Mouse (Mus musculus) heart, embryonic 13.5 days (tissue): ENCODE data around the gene Insm1. TPM values are rescaled to one million over a fixed set of nuclear protein-coding genes. Genes with fewer than 3 reads are reported as not detected.

ENCODE experiments used
- ATAC-seq: fragments of 200-750 bp; cut with Nextera tagmentation; 2 replicates; pipeline ENCODE4 v1.8.0; 2017; ENCODE audit warnings: moderate TSS enrichment; ENCODE audit not compliant: insufficient number of reproducible peaks, low FRiP score, low TSS enrichment; ENCODE audit errors: extremely low read depth
- H3K27ac ChIP-seq: fragments of 300-500 bp; sonication (generic); replicated peaks from 2 replicates; pipeline ENCODE4 v1.5.1; 2015; ENCODE audit warnings: moderate library complexity, mild to moderate bottlenecking, inconsistent platforms
- H3K27me3 ChIP-seq: fragments of 300-500 bp; sonication (generic); replicated peaks from 2 replicates; pipeline ENCODE4 v1.6.1; 2015; ENCODE audit warnings: mild to moderate bottlenecking, inconsistent platforms
- H3K36me3 ChIP-seq: fragments of 300-500 bp; sonication (generic); 2 replicates; pipeline ENCODE4 v1.6.1; 2015; ENCODE audit warnings: mild to moderate bottlenecking, inconsistent platforms
- H3K4me1 ChIP-seq: fragments of 300-500 bp; sonication (generic); 2 replicates; pipeline ENCODE4 v1.6.1; 2015; ENCODE audit warnings: inconsistent platforms
- H3K4me2 ChIP-seq: fragments of 300-500 bp; sonication (generic); 2 replicates; pipeline ENCODE4 v1.6.1; 2015; ENCODE audit warnings: inconsistent platforms, mild to moderate bottlenecking, moderate library complexity
- H3K4me3 ChIP-seq: fragments of 300-500 bp; sonication (generic); 2 replicates; pipeline ENCODE4 v1.5.1; 2015; ENCODE audit warnings: moderate library complexity, mild to moderate bottlenecking, inconsistent platforms
- H3K9ac ChIP-seq: fragments of 300-500 bp; sonication (generic); 2 replicates; pipeline ENCODE4 v1.6.1; 2015; ENCODE audit warnings: inconsistent platforms, mild to moderate bottlenecking, moderate library complexity
- H3K9me3 ChIP-seq: fragments of 300-500 bp; sonication (generic); 2 replicates; pipeline ENCODE4 v1.6.1; 2016; ENCODE audit warnings: inconsistent platforms
- WGBS: fragments of 180-500 bp; shearing (Covaris S2); methylation state at CpG from one replicate; pipeline ENCODE4 v1.1.7; 2015; ENCODE audit warnings: mixed read lengths; 5-methylcytosine and 5-hydroxymethylcytosine counted together
- polyA plus RNA-seq: library from polyadenylated mRNA; unstranded; fragments of >200 nt; fragmentation: Nextera tagmentation; extraction: Ambion mirVana; gene quantifications from 2 replicates; pipeline ENCODE4 v1.2.1, GENCODE M21; 2015

Gene Insm1
- not detected in 2 replicates for polyA plus RNA-seq

GRCm38 (mm10) chr2:146221076-146221928, at the start of gene Insm1:
Gene Insm1, plus strand, starts transcription at chr2:146221921.
- under 1% methylated on average over 85 of the region's 86 CpGs for WGBS
- H3K4me1 ChIP-seq, result peaks cover 44% of the 10 kb centered on the region
- H3K27me3 ChIP-seq, result peaks cover 94% of the 10 kb centered on the region
- no peaks in the 10 kb centered on the region for H3K9me3 ChIP-seq
- H3K36me3 ChIP-seq, result no peaks in the 10 kb centered on the region
- no peak within 1 kb of the TSS for H3K27ac ChIP-seq
- ATAC-seq, result no peak
- H3K4me2 ChIP-seq, result peak within 1 kb of the TSS; percentile 93
- H3K9ac ChIP-seq, result peak within 1 kb of the TSS; percentile 56
- H3K4me3 ChIP-seq, result peak within 1 kb of the TSS; percentile 59

- ATAC-seq, result no peak
- Histone ChIP-seq H3K27me3 (no peaks in the 10 kb centered on the region), H3K27ac (no peak overlapping the region), H3K4me3 (no peak overlapping the region), H3K9ac (no peak overlapping the region), H3K9me3 (no peaks in the 10 kb centered on the region), H3K4me1 (no peaks in the 10 kb centered on the region), H3K4me2 (no peak overlapping the region), H3K36me3 (no peaks in the 10 kb centered on the region)
- 48% methylated on average over 4 of the region's 4 CpGs for WGBS
These were observed 49.6 kb upstream of the Insm1 start for GRCm38 (mm10) chr2:146172106-146172505.

- no peak overlapping the region for H3K9ac ChIP-seq
These were observed 47.5 kb upstream of the Insm1 start for GRCm38 (mm10) chr2:146174173-146174572.

GRCm38 (mm10) chr2:146178718-146179117, 43.0 kb upstream of the Insm1 start:
- Histone ChIP-seq H3K9me3 (0 out of 2 replicates have a peak, but pooled peaks cover 4% of the 10 kb centered on the region), H3K9ac (no peak overlapping the region), H3K4me1 (no peaks in the 10 kb centered on the region), H3K36me3 (no peaks in the 10 kb centered on the region), H3K4me3 (no peak overlapping the region), H3K27me3 (peaks cover 7% of the 10 kb centered on the region; the same call in 1 of the 2 replicates), H3K27ac (no peak overlapping the region), H3K4me2 (no peak overlapping the region)
- 75% methylated on average over 1 of the region's 1 CpGs for WGBS
- no peak for ATAC-seq

More at GRCm38 (mm10) chr2:146174173-146174572, 47.5 kb upstream of the Insm1 start:
- H3K27me3 ChIP-seq, result no peaks in the 10 kb centered on the region
- 75% methylated on average over 7 of the region's 7 CpGs for WGBS
- H3K36me3 ChIP-seq, result no peaks in the 10 kb centered on the region
- H3K4me1 ChIP-seq, result no peaks in the 10 kb centered on the region
- H3K9me3 ChIP-seq, result 0 out of 2 replicates have a peak, but pooled peaks cover 4% of the 10 kb centered on the region
- no peak overlapping the region for H3K4me2 ChIP-seq
- no peak overlapping the region for H3K4me3 ChIP-seq
- no peak overlapping the region for H3K27ac ChIP-seq
- no peak for ATAC-seq

- H3K27ac ChIP-seq, result no peak overlapping the region
- no peaks in the 10 kb centered on the region for H3K36me3 ChIP-seq
- H3K4me1 ChIP-seq, result no peaks in the 10 kb centered on the region
- ATAC-seq, result no peak
- no peak overlapping the region for H3K9ac ChIP-seq
- no peak overlapping the region for H3K4me3 ChIP-seq
- H3K9me3 ChIP-seq, result no peaks in the 10 kb centered on the region
- peaks cover 37% of the 10 kb centered on the region for H3K27me3 ChIP-seq
- 63% methylated on average over 24 of the region's 24 CpGs for WGBS
- no peak overlapping the region for H3K4me2 ChIP-seq
These were observed 37.6 kb upstream of the Insm1 start for GRCm38 (mm10) chr2:146183830-146184793.

GRCm38 (mm10) chr2:146196126-146196525, 25.6 kb upstream of the Insm1 start:
- H3K4me3 ChIP-seq, result no peak overlapping the region
- no peaks in the 10 kb centered on the region for H3K9me3 ChIP-seq
- H3K36me3 ChIP-seq, result no peaks in the 10 kb centered on the region
- 90% methylated on average over 11 of the region's 11 CpGs for WGBS
- no peaks in the 10 kb centered on the region for H3K27me3 ChIP-seq
- no peak overlapping the region for H3K4me2 ChIP-seq
- H3K27ac ChIP-seq, result no peak overlapping the region
- H3K9ac ChIP-seq, result no peak overlapping the region
- H3K4me1 ChIP-seq, result no peaks in the 10 kb centered on the region
- ATAC-seq, result no peak

GRCm38 (mm10) chr2:146197947-146198346, 23.8 kb upstream of the Insm1 start:
- Histone ChIP-seq H3K4me2 (no peak overlapping the region), H3K27me3 (no peaks in the 10 kb centered on the region), H3K9ac (no peak overlapping the region), H3K9me3 (no peaks in the 10 kb centered on the region), H3K4me1 (no peaks in the 10 kb centered on the region), H3K4me3 (no peak overlapping the region), H3K36me3 (no peaks in the 10 kb centered on the region), H3K27ac (no peak overlapping the region)
- no peak for ATAC-seq
- 54% methylated on average over 7 of the region's 7 CpGs for WGBS

- no peak overlapping the region for H3K9ac ChIP-seq
- peaks cover 34% of the 10 kb centered on the region for H3K27me3 ChIP-seq
- H3K4me2 ChIP-seq, result no peak overlapping the region
- 51% methylated on average over 4 of the region's 4 CpGs for WGBS
- no peaks in the 10 kb centered on the region for H3K4me1 ChIP-seq
- no peaks in the 10 kb centered on the region for H3K36me3 ChIP-seq
- no peak overlapping the region for H3K4me3 ChIP-seq
- H3K9me3 ChIP-seq, result no peaks in the 10 kb centered on the region
- ATAC-seq, result no peak
- H3K27ac ChIP-seq, result no peak overlapping the region
These were observed 10.8 kb upstream of the Insm1 start for GRCm38 (mm10) chr2:146210968-146211367.

- Histone ChIP-seq H3K4me2 (no peak overlapping the region), H3K36me3 (no peaks in the 10 kb centered on the region), H3K27me3 (peaks cover 67% of the 10 kb centered on the region), H3K4me3 (no peak overlapping the region), H3K9me3 (no peaks in the 10 kb centered on the region), H3K9ac (no peak overlapping the region), H3K27ac (no peak overlapping the region), H3K4me1 (peaks cover 14% of the 10 kb centered on the region)
- ATAC-seq, result no peak
- WGBS, result 7% methylated on average over 9 of the region's 9 CpGs
These were observed 7.0 kb upstream of the Insm1 start for GRCm38 (mm10) chr2:146214715-146215114.

- Histone ChIP-seq H3K36me3 (no peaks in the 10 kb centered on the region), H3K4me1 (peaks cover 22% of the 10 kb centered on the region), H3K27me3 (peaks cover 82% of the 10 kb centered on the region), H3K4me3 (no peak overlapping the region), H3K4me2 (no peak overlapping the region), H3K9me3 (no peaks in the 10 kb centered on the region), H3K27ac (no peak overlapping the region), H3K9ac (no peak overlapping the region)
- WGBS, result 27% methylated on average over 14 of the region's 14 CpGs
- no peak for ATAC-seq
These were observed 5.3 kb upstream of the Insm1 start for GRCm38 (mm10) chr2:146216111-146217064.
